Mouse (Mus musculus): ENCODE data around the gene Tbx18. TPM values are rescaled to one million over a fixed set of nuclear protein-coding genes. Genes with fewer than 3 reads are reported as not detected.

Tbx18 gene
- polyA plus RNA-seq (2021), result 31.5 TPM

DNA sequence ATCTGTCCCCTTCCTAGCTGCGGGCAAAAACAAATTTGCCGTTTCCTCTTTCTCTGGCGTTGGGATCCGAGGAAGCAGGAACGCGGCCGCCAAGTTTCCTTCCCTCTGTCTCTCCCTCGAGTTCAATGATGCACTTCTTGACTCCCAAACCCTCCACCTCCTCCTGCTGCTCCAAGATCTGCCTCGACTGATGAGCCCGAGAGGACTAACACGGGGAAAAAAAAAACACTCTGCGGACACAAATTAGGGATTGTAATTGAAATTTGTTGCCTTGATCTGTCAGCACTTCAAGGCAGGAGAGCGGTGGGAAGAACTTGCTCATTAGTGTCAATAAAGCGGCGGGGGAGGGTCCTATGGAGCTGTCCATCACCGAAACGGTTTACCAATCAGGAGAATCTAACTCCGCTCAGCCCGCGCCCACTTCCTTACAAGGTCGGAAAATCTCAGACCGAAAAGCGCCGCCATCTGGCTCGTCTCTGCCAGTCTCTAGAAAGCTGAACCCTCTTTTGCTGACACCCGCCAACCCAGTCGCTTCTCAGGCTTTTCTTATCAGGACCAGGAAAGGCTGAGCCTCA lies at the start of gene Tbx18:
Gene Tbx18 (minus strand): TSS at position 300 of the 575 bp plus-strand sequence.
- DNase-seq (ENCODE audit: low read depth, low spot score) (peak; percentile 83), ATAC-seq (peak; percentile 94)
- in situ Hi-C loops (cut with MboI; ENCODE audit: low pct_unique_long_range_greater_than_20kb), result no loop called here
- H3K27me3 ChIP-seq, result no peaks in the 10 kb centered on the region
- CTCF ChIA-PET, result no interaction called here
- POLR2A ChIA-PET, result interaction anchor here (1.1 to 1.4 kb wide), 3 partner anchors 22 to 544 kb away, joined by 3 to 5 read pairs (median 3); no protein-coding TSS in a partner anchor
- TF ChIP-seq CTCF (IDR thresholded peaks at IDR 0.05), result peak; percentile 77

DNA sequence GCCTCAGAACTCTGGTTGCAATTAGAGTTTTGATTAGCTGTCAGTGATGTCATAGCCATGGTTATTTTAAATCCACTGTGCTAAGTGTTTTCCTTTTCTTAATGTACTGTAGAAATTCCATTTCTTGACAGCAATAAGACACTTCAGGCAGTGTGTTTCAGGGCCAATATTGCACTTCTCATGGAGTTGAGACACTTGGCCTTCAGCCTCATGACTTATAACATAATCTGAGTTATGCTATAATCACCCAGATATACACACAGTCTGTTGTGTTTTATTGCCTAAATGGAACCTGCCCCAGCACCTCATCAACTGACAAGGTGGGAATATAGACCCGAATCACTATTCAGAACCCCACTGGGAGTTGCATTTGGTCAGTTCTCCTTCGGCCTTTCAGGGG lies 42.9 kb upstream of the Tbx18 start:
- POLR2A ChIA-PET, result no interaction called here
- CTCF ChIA-PET, result interaction anchor here (1.3 kb wide), 1 partner anchor 23 kb away, joined by 3 read pairs; no protein-coding TSS in a partner anchor
- in situ Hi-C loops (cut with MboI; ENCODE audit: low pct_unique_long_range_greater_than_20kb), result no loop called here
- H3K27me3 ChIP-seq, result no peaks in the 10 kb centered on the region
- no peak for ATAC-seq
- no peak for DNase-seq (ENCODE audit: low read depth, low spot score)
- no peak for TF ChIP-seq CTCF (IDR thresholded peaks at IDR 0.05)

DNA sequence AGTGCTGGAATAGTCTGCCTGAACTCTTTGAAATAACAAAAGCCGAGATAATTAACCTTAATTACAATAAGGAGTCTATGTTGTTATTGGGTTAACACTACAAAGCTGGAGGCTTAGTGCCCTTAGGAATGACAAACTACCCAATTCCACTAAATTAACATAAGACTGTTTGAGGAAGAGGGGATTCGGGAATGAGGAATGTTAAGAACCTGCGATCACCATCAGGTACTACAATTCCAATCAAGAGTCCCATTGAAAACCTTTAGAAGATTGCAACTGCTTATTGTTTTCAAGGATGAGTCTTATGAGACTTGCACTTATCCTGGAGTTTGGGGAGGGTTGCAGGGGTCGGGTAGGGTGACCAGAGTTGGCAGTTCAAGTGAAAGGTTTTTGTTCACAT lies 24.6 kb upstream of the Tbx18 start:
- no peak for TF ChIP-seq CTCF (IDR thresholded peaks at IDR 0.05)
- no peak for ATAC-seq
- no peak for DNase-seq (ENCODE audit: low read depth, low spot score)
- in situ Hi-C loops (cut with MboI; ENCODE audit: low pct_unique_long_range_greater_than_20kb), result no loop called here
- ChIA-PET POLR2A (no interaction called here), CTCF (no interaction called here)
- no peaks in the 10 kb centered on the region for H3K27me3 ChIP-seq

DNA sequence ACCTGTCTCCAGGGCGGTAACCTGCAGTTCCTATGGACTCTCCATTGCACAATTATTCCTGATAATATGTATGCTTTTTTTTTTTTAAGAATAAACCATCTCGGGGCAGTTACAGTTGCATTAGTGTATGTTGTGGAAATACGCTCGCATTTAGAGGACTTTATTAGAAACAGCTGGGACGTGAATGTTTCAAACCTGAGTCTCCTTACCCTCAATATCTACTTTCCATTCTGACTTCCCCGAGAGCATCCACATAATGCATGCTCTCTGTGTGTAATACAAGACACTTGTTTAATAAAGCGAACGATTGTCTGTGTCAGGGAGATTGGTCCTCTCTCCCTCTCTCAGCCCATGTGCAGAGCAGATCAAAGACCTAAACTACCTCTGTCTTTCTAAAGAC lies 10.5 kb upstream of the Tbx18 start:
- in situ Hi-C loops (cut with MboI; ENCODE audit: low pct_unique_long_range_greater_than_20kb), result no loop called here
- CTCF ChIA-PET, result no interaction called here
- TF ChIP-seq CTCF (IDR thresholded peaks at IDR 0.05), result no peak
- no peak for DNase-seq (ENCODE audit: low read depth, low spot score)
- H3K27me3 ChIP-seq, result no peaks in the 10 kb centered on the region
- ATAC-seq, result no peak
- POLR2A ChIA-PET, result interaction anchor here (0.6 kb wide), 1 partner anchor 300 kb away, joined by 9 read pairs; no protein-coding TSS in a partner anchor

DNA sequence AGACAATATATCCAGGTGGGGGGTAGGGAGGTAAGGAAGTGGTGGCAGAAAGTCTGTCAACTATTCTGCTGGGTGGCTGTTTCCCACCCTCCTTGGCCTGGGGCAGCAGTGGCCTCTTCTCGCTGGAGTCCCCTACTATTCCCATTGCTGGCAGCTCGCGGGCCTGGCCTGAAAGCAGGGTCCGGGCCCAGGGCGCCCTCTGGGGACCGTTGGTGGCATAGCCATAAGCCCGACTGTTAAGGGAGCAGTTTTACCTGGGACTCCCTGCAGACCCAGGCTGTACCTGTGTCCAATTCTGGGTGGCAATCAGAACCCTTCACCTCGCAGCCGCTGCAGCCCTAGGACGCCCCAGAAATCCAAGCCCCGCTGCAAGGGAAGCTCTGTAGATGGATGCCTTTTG lies 9.6 kb upstream of the Tbx18 start:
- in situ Hi-C loops (cut with MboI; ENCODE audit: low pct_unique_long_range_greater_than_20kb), result no loop called here
- TF ChIP-seq CTCF (IDR thresholded peaks at IDR 0.05), result no peak
- ATAC-seq (peak; percentile 21), DNase-seq (ENCODE audit: low read depth, low spot score) (no peak)
- no peaks in the 10 kb centered on the region for H3K27me3 ChIP-seq
- ChIA-PET POLR2A (no interaction called here), CTCF (no interaction called here)

DNA sequence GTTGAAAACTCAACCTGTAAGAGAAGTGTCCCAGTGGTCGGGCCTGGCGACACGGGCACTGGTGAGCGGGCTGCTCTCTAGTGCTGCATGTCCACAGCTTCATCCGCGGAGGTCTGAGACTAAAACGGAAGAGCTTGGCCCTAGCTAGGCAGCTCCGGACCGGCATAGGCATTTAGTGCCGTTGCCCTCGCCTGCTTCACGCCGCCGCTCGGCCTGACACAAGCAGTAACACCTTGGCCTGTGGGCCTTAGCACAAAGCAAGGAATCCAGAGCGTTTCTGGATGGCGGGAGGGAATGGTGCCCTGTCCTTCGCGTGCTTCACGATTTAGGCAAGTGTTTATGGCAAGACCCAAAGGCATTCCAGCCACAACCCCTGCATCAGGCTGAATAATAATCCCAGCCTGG lies 9.2 kb upstream of the Tbx18 start:
- no peak for TF ChIP-seq CTCF (IDR thresholded peaks at IDR 0.05)
- ATAC-seq, result no peak
- POLR2A ChIA-PET, result no interaction called here
- in situ Hi-C loops (cut with MboI; ENCODE audit: low pct_unique_long_range_greater_than_20kb), result no loop called here
- no peak for DNase-seq (ENCODE audit: low read depth, low spot score)
- no peaks in the 10 kb centered on the region for H3K27me3 ChIP-seq
- CTCF ChIA-PET, result no interaction called here

DNA sequence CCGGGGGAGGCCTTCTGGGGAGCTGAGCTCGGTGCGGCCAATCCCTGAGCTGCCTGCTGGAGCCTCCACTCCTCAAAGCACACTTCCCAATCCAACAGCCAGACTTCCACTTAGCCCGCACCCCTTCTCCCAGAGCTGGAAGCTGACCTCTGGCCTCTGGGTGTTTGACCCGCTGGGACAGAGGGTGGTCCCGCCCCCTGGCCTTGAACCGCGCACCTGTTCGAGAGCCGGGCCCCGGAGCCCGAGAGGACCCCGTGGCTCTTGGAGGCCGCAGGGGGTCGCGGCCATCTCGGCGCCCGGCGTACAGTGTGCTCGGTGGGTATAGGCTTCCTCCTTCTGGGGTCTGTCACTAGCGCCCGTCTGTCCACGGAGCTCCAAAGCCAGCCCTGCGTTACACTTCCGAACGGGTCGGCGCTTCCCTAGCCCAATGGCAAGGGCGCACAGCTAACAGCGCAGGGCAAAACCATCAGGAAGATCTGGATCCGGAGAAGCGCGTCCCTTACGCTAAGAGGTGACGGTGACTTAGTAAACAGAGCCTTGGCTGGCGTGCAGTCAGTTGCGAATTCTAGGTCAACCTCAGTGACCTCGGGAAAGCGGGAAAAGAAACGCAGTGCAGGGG lies 8.6 kb upstream of the Tbx18 start:
- ATAC-seq (no peak), DNase-seq (ENCODE audit: low read depth, low spot score) (no peak)
- TF ChIP-seq CTCF (IDR thresholded peaks at IDR 0.05), result no peak
- H3K27me3 ChIP-seq, result no peaks in the 10 kb centered on the region
- CTCF ChIA-PET, result no interaction called here
- POLR2A ChIA-PET, result no interaction called here
- in situ Hi-C loops (cut with MboI; ENCODE audit: low pct_unique_long_range_greater_than_20kb), result no loop called here

DNA sequence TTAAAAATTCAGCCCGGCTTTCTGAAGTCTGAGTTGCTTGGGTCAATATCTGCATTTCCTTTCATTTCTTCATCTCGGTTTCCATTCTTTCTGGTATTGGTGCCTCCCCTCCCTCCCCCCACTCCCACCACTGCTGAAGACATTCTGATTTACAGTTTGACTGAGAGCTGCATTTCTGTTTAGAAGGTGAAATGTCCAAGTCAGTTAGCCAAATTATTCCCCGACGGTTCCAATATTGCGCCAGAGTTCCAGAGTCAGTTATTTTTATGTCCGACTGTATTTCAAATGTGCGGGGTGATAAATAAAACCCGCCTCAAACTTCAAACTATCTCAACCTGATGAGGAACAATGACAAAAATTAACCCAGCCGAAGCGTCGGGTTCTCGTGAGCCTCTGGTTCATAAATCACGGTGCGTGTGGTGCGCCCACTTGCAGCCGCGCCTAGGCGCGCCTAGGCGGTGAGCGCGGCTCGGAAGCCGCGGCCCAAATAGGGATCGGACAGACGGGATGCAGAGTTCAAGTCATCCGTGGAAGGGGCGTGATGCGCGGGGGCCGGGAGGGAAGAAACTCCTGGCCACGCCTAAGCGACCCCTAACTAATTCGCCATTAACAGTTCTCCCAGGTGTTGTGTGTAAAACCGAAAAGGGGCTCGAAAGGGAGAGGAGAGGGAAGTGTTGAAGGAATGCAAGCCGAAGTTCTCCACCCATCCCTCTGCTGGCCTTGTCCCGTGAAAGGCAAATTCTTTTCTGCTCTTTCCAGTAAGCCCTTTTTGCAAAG lies 7.9 kb upstream of the Tbx18 start:
- H3K27me3 ChIP-seq, result no peaks in the 10 kb centered on the region
- ChIA-PET POLR2A (no interaction called here), CTCF (no interaction called here)
- TF ChIP-seq CTCF (IDR thresholded peaks at IDR 0.05), result no peak
- in situ Hi-C loops (cut with MboI; ENCODE audit: low pct_unique_long_range_greater_than_20kb), result no loop called here
- ATAC-seq, result no peak
- DNase-seq (ENCODE audit: low read depth, low spot score), result no peak

DNA sequence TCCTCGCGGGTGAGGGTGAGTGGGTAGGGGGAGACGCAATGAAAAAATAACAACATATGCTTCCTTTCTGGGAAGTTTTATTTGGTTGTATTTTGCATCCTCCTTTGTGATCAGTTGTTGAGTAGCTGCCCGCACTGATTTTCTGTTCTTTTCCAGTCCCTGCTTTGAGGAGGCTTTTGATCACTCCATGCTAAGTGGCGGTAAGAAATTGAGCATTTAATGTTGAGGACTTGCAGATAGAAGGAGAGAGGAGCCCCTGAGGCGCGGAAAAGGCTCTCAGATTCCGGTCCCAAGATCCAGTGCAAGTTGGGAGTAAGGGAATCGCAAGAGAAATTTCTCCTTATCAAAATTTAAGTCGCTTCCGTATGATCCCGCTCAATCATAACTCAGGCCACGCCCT lies 7.1 kb upstream of the Tbx18 start:
- TF ChIP-seq CTCF (IDR thresholded peaks at IDR 0.05), result no peak
- POLR2A ChIA-PET, result no interaction called here

DNA sequence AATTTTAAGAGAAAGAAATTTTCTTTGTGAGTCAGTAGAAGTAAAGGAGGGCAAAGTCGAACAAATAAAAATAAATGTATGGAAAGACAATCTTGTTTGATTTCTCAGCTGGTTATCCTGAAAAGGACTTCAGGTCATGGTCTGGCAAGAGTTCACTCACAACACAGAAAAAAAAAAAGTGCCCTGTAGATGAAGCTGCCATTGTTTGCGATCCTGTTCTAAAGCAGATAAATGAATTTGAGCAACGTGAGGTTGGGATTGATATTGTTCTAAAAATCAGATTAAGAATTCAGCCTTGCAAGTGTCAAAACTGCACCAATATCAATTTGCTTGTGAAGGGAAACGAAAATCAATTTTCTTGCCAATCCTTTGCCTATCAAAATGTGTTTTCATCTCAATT lies 6.2 kb upstream of the Tbx18 start:
- TF ChIP-seq CTCF (IDR thresholded peaks at IDR 0.05), result no peak
- H3K27me3 ChIP-seq, result no peaks in the 10 kb centered on the region
- DNase-seq (ENCODE audit: low read depth, low spot score) (no peak), ATAC-seq (no peak)
- POLR2A ChIA-PET, result interaction anchor here (0.6 kb wide), 1 partner anchor 12 kb away, joined by 3 read pairs; no protein-coding TSS in a partner anchor
- CTCF ChIA-PET, result no interaction called here
- in situ Hi-C loops (cut with MboI; ENCODE audit: low pct_unique_long_range_greater_than_20kb), result no loop called here

More for the DNA sequence above, 7.1 kb upstream of the Tbx18 start:
- in situ Hi-C loops (cut with MboI; ENCODE audit: low pct_unique_long_range_greater_than_20kb), result no loop called here
- DNase-seq (ENCODE audit: low read depth, low spot score) (no peak), ATAC-seq (no peak)
- CTCF ChIA-PET, result no interaction called here
- no peaks in the 10 kb centered on the region for H3K27me3 ChIP-seq

DNA sequence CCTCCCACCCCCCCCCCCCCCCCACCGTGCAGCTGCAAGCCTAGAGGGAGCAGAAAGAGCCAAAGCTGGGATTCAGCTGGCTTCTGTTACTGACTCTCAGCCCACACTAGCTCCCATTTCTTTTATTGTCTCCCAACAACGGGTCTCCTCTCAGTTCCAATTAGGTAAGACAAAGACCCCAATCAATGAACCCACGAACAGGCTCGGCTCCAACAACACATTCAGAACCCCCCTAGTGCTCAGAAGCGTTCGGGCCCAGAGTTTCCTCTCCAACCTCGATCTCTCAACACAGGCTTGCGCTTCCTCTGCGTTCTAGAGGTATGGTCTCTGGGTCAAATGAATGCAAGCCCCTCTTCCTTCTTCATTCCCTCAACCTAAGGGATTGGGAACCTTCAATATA lies 4.0 kb upstream of the Tbx18 start:
- ChIA-PET POLR2A (no interaction called here), CTCF (interaction anchor here (1.3 kb wide), 1 partner anchor 10 kb away, joined by 3 read pairs; no protein-coding TSS in a partner anchor)
- in situ Hi-C loops (cut with MboI; ENCODE audit: low pct_unique_long_range_greater_than_20kb), result no loop called here
- DNase-seq (ENCODE audit: low read depth, low spot score) (no peak), ATAC-seq (no peak)
- H3K27me3 ChIP-seq, result no peaks in the 10 kb centered on the region
- TF ChIP-seq CTCF (IDR thresholded peaks at IDR 0.05), result no peak
